Mouse (Mus musculus): ENCODE results near the gene Slc23a4.

Slc23a4 gene

DNA sequence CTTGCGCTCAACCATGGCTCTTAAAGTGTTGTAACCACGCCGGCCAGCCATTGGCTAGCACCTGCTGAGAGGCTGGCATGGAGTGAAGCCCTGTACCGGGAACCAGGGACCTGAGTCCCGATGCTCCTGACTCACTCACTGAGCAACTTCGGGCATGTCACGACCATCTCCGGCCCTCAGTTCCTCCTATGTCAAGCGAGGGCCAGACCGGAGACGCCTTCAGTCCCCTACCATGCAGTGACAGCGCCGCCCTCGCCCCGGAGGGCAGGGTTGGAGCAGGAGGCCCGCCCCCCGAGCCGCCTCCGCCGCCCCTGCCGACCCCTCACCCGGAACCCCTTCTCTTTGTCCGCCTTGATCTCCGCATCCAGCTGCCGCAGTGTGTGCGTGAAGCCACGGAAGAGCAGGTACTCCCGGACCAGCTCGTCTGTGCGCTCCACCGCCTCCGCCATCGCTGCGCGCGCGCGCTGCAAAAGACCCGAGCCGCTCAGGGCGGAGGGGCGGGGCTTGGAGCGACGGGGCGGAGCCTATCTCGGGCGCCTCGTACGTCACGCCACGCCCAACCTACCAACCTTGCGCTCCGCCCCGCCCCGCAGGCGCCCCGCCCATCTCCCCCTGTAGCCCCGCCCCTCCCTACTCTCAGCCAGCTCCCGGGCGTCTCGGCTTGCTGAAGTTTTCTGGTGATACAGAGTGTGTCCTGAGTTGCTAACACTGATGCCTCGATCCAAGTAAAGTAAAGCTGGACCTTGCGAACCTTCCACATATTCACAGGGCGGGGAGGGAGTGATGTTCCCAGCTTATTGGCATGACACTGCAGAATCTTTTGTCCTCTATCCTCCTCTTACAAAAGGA lies 77.6 kb downstream of the Slc23a4 start, which contains the start of gene Wdr91:
Wdr91 (minus strand) TSS at position 506 of the 849 bp plus-strand sequence.
- in situ Hi-C loops (cut with MboI) = no loop called here

GRCm38 (mm10) chr6:34909631-34910345 lies 78.4 kb downstream of the Slc23a4 start:
- in situ Hi-C loops (cut with MboI) = no loop called here

GRCm38 (mm10) chr6:34907696-34908260 lies 80.4 kb downstream of the Slc23a4 start:
- in situ Hi-C loops (cut with MboI) = no loop called here

- in situ Hi-C loops (cut with MboI) = no loop called here
Measured at GRCm38 (mm10) chr6:34907121-34907614, 81.0 kb downstream of the Slc23a4 start.

DNA sequence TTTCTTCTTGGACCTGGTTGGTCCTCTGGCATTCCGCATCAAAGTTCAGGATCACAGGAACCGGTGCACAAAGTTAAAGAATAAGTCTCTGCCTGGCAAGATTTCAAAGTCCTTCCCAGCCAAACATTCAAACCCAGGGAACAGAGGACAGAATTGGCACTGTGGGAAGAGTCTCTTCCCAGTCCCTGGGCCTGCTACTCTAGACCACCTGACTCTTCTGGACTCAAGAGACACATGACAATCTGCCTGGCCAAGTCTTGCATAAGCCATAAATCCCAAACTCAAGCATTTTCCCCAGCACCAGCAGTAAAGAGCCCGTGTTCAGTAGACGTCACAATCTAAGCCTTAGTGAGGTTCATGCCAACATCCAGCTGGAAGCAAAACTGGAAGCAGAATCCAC lies 81.5 kb downstream of the Slc23a4 start:
- in situ Hi-C loops (cut with MboI) = no loop called here

GRCm38 (mm10) chr6:34906125-34906524 lies 82.1 kb downstream of the Slc23a4 start:
- in situ Hi-C loops (cut with MboI) = no loop called here

DNA sequence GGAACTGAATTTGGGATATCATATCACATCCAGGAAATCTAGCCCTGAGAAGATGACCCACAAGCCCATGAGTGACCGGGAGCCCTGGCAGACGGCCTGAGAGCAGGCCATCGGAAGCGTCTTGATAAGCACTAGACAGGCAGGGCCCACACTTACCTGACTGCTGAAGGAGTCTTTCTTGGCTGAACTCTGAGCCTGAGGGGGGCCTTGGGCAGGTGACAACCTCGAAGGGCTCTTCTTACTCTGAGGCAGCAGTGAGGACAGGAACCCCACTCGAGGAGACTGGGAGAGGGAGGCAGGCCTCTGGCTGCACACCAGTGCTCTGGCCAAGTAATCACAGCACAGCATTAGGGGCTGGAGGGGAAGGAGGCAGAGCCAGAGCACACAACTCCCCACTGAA lies 83.8 kb downstream of the Slc23a4 start:
- in situ Hi-C loops (cut with MboI) = no loop called here

DNA sequence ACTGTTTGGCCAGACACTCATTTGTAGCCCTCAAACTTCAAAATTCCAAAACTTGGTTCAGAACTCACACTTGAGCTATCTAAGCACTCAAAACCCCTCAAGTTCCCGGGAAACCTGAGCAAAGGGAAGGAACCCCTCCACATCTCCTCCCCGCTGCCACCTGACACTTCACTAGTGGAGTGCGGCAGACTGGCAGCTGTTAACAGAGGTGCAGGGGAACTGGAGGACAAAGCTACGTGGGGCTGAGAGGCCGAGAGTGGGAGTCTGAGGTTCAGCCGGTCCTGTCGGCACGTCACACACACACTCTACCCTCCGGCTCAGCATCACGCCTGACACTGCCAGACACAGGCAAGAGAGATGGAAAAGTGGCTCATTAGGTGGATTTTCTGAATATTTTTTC lies 84.4 kb downstream of the Slc23a4 start:
- in situ Hi-C loops (cut with MboI) = no loop called here

GRCm38 (mm10) chr6:34903441-34903840 lies 84.8 kb downstream of the Slc23a4 start:
- in situ Hi-C loops (cut with MboI) = no loop called here

DNA sequence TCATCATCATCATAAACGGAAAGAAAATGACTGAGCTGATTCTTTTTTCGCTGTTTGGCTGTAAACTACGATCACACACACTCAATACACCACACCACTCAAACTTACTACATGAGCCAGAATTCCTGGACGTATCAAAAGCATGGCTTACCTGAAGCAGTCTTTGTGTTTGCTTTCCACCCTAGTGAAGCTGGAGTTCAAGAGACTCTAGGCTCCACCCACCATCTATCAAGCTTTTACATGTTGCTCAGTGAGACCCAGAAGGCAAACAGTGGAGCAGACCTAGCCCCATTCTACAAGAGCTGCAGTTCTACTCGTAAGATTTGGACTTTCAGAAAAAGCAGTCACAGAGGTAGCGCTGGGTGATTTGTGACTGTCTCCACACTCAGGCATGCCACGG lies 85.6 kb downstream of the Slc23a4 start:
- in situ Hi-C loops (cut with MboI) = no loop called here

DNA sequence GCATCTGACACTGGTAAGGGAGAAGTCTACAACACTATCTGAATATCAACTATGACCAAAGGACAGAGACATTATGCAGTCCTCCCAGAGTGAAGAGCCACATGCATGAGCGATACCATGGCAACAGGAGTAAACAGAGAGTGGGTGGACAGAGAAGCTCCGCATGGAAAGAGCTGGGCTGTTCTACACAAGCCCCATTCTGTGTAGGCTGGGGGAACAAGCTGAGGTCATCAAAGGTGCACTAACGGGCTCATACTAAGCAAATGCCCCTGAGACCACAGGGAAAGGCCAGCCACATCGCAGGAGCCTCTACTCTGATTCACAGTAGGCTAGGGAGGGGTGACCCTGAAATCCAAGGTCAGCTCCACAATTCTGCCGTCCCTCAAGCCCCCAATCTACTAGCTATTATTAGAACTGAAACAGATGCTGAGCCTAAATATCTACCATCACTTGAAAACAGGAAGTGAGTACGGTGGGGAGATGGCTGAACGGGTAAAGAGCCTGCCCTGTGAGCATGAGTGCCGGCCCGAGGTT lies 86.2 kb downstream of the Slc23a4 start:
- in situ Hi-C loops (cut with MboI) = no loop called here

DNA sequence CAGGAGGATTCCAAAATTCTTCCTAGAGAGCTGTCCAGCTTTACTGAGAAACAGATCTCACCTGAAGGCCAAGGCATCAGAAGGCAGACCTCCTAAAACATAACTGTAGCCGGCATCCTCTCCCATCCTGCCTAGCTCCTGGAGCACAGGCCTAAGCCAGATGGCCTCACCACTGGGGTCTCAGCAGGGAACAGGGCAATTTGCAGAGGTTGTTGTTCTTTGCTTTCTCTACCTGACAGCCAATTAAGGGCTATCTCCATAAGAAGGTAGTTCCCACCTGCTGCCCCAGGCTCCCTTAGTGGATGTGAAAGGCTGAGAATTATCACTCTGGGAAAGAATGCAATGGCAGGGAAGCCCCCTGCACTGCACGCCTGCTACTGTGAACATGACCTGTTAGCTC lies 87.2 kb downstream of the Slc23a4 start:
- in situ Hi-C loops (cut with MboI) = no loop called here

- in situ Hi-C loops (cut with MboI) = no loop called here
Measured at GRCm38 (mm10) chr6:34899127-34899526, 89.1 kb downstream of the Slc23a4 start.

DNA sequence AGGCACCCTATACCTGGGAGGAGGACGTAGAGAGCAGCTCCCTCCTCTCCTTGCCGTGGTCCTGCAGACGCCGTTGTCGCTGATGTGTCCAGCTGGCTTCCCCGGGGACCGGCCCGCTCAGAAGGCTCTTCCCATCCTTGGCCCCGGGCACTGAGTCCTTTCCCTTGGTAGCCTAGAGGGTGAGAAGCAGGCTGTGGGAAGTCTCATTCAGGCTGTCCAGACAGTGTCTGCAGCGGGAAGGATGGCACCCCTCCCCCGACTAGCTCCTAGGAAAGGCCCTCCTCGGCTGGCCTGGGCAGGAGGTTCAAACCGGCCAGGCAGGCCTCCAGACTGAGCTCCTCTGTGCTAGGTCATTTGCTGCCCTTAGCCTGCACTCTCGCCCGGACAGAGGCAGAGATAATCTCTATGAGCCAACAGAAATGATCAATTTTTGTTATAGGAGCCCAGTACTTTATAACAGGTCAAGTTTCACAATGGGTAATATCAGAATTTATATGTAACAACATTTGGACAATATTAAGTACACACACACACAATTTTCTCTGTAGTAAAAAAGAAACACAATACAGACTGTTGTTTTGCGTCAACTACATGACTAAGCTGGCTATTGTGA lies 91.9 kb downstream of the Slc23a4 start:
- in situ Hi-C loops (cut with MboI) = no loop called here

DNA sequence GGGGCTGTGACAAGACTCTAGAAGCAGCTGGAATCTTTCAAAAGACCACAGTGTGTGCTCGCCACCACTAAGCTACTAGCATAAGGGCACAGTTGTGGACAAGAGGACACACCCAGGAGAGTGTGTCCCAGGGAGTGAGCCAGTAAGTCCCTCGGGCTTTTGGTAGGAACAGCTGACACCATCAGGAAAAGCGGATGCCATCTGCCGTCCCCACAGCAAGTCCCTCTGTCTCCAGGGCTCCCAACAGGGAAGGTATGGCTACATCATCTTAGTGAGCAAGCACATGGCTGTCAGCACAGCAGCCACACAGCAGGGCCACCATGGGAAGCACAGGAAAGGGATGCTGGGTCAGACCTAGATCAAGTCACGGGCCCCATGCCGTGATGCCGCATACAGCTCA lies 92.6 kb downstream of the Slc23a4 start:
- in situ Hi-C loops (cut with MboI) = no loop called here

Data from mature B cell (primary cell).